Mouse (Mus musculus) cerebellum, postnatal 14 days (tissue): ENCODE results near the gene Ctxn2.
"Not testable (repeated sequence)": the region's sequence is repeated elsewhere in the genome, so short reads cannot be mapped to it uniquely, and the experiment has no call there.

Experiments used
- DNase-seq, 2 experiments: peaks; one replicate each; pipeline ENCODE4 v3.0.0; 2021; ENCODE audit warnings: mixed read lengths in 2 of 2

Gene Ctxn2

DNA sequence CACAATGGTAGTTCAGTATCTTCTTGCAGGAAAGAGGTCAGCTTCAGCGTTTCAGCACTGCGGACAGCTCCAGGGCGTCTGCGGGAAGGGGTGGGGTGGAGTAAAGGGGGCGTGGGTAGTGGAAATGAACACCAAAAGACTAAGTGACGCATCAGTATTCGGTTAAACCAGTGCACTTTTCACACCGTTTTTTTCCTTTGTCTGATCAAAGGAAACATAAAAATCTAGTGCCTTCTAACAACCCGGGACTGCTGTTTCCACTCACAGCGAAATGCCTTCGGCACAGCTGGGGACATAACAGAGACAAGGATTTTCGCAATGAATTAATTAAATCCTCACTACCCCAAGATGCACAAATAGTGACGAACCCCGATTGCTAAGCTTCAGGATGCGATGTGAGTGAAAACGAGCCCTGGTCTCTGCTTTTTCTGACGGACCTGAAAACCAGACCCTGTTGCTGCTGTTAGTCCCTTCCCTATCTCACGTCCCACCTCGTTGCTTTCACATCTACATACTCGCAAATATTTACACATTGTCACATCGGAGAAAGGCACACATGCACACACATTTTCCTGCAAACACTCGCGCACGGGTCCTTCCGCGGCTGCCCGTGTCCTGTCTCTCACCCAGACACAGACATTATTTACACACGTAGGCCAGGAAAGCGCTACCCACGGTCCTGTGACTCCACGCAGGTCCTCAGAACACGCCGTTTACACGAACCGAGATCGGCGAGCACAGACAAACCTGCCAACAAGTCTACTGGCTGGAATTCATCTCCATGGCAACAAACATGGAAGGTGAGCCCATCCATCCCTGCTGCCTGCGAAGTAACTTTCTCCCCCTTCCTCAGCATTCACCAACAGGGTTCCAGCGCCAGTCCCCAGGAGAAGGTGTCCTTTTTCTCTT lies at the start of gene Ctxn2:
Gene Ctxn2, plus strand, starts transcription at position 790 of the 909 bp plus-strand sequence.
- peak; percentile 33 to 46 for DNase-seq

- DNase-seq: no peak
Measured at GRCm38 (mm10) chr2:125088757-125089156, 47.7 kb upstream of the Ctxn2 start.

- DNase-seq: not testable (repeated sequence)
Measured at GRCm38 (mm10) chr2:125092123-125092522, 44.4 kb upstream of the Ctxn2 start.

DNA sequence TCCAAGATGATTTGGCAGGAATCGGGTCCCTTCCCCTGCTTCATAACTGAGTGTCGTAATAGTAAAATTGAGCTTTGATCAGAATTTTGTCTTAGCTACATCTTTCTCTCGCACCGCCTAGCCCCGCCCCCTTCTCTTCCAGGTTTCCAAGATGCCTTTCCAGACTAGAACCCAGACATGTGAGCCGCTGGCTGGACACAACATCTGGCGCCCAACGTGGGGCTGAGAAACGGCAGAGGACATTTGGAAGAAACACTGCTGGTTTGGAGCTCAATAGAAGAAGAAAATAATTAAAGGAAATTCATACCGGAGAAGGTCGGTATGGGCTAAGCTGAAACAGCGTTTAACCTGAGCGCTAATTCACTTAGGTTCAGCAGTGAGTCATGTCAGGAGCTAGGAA lies 32.0 kb upstream of the Ctxn2 start:
- not testable (repeated sequence) for DNase-seq

GRCm38 (mm10) chr2:125106536-125106935 lies 30.0 kb upstream of the Ctxn2 start:
- DNase-seq: not testable (repeated sequence)

GRCm38 (mm10) chr2:125119381-125120110 lies 16.9 kb upstream of the Ctxn2 start:
- DNase-seq: peak in 1 of 2 experiments; percentile 47

DNA sequence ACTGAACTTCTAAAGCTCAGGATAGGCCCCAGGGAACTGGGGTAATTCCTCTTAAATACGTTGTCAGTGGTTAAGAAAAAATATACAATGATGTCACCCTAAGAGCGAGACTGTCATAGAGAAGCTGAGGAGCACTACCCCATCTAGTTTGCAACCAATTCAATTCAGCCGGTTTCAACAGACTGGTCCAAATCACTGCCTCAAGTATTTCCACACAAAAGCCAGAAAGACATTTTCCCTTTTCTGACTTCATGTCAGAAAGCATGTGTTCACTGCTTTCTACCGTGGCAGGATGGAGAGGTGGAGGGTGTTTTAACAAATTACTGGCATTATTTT lies 14.2 kb upstream of the Ctxn2 start:
- no peak for DNase-seq

- peak; percentile 68 to 78 for DNase-seq
Measured at GRCm38 (mm10) chr2:125122624-125123476, 13.6 kb upstream of the Ctxn2 start.

GRCm38 (mm10) chr2:125123477-125123852 lies 13.0 kb upstream of the Ctxn2 start, which contains the start of gene Myef2:
Myef2 (minus strand) TSS chr2:125123661.
- peak; percentile 92 to 93 for DNase-seq

DNA sequence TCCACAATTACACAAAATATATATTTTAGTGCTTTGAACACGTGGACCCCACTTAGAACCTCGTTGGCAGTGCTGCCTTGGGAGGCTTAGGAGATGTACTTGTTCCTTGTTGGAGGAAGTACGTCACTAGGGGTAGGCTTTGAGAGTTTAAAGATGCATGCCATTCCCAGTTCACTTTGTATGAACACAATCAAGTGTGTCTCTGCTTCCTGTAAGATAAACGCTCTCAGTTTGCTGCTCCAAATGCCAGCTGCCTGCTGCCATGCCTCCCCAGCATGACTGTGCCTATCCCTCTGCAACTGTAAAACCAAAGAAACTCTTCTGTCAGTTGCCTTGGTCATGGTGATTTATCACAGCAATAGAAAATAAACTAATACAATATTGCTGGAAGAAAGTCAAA lies 10.7 kb upstream of the Ctxn2 start:
- no peak for DNase-seq

DNA sequence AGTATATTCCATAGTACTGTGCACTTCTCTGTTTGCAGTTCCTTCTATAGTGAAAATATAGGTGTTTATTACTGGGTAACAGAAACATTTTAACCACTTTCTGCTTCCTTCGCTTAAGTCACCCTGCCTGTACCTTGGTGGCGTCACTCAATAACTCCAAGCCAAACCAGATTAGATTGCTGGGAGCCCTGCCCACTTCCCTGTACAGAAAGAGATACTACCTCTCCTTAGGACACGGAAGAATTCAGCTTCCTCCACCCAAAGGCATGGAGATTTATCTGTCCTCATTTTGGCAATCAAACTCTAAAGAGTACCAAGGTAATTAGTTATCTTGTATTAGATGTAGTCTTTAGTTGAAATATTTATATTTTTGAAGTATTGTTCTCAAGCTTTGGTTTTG lies 9.7 kb upstream of the Ctxn2 start:
- DNase-seq: no peak

GRCm38 (mm10) chr2:125134113-125134512 lies 2.4 kb upstream of the Ctxn2 start:
- no peak for DNase-seq

DNA sequence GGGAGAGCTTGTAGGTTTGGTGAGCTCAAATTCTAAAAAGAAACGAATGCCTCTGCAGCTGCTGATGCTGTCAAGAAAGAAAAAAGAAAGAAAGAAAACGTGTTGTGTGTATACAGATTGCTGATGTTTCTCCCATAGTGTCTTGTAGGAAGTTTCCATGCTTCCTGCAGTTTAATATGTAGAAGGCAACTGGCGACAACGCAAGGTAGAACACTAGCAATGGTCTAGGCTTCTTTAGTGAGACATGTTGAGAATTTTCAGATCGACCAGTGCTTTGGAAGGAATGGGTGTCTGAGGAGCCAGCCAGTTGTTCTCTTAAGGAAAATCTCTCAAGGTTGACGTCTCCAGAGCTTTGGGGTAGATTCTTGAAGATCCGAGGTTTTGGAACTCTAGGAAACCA lies 354 bp downstream of the Ctxn2 start:
- DNase-seq: no peak

DNA sequence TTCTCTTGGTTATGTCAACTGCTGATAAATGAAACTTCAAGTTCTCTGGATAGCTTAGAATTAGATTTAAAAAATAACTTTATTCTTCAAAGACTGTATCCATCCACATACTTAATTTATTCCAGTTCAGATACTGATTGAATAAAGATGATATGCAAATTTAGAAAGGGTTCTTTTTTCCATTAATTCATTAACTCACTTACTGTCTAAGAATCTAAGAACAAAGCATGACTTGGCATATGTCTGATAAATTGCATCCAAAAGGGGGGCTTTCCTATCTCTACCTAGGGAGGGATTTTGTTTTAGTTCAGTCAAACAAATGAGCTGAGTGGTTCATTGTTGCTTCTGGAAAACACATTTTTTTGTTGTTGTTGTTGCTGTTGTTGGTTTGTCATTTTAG lies 5.8 kb downstream of the Ctxn2 start:
- DNase-seq: no peak

GRCm38 (mm10) chr2:125152388-125152787 lies 15.9 kb downstream of the Ctxn2 start, which contains the start of gene Slc12a1:
Slc12a1 (plus strand) TSS chr2:125152505.
- no peak for DNase-seq

DNA sequence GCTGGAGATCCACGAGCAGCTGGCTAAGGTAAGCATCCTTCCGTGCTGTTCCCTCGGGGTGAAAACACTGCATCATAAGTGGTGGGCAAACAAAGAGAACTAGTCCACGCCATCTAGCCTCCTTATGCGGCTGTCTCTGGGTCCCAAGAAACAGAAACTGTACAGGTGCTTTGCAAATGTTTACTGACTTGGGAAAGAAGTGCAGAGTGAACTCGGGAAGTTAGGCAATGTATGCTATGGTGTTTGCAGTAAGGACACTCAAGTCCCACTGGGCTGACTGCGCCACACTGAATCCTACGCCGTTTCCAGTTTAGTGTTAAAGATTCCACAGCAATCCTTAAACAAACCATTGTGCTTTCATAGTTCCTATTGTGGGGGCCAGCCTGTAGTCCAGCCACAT lies 17.8 kb downstream of the Ctxn2 start:
- no peak for DNase-seq

DNA sequence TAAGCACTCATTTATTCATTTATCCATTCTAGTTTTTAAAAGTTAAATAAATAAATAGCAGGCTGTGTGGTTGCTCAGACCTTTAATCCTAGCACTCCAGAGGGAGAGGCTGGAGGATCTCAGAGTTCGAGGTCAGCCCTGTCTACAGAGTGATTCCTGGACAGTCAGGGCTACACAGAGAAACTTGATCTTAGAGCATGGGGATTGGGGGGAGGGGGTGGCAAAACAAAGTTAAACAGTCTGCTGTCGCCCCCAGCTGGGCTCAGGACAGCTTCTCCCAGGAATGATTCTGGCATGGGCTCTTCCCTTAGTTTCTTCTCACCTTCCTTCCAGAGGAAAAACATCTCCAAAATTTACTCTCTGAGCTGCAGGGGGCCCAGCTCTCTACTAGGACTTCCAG lies 19.0 kb downstream of the Ctxn2 start:
- no peak for DNase-seq

GRCm38 (mm10) chr2:125162012-125162470 lies 25.5 kb downstream of the Ctxn2 start:
- no peak for DNase-seq

GRCm38 (mm10) chr2:125178225-125178798 lies 41.8 kb downstream of the Ctxn2 start:
- peak; percentile 59 to 62 for DNase-seq

DNA sequence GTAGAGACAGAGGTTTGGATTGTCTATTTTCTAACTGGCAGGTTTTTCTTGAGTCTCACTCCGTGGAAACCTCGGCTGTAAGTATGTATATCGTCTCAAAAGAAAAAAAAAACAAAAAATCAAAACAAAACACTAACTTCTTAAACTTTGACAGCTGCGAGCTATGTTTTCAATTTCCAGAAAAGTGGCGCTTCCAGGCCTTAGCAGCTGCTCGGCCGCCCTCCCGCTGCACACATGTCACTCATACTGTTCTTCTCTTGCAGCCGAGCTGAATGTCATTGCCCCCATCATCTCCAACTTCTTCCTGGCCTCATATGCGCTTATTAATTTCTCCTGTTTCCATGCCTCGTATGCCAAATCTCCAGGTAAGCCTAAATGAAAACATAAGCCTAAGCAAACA lies 51.4 kb downstream of the Ctxn2 start:
- peak in 1 of 2 experiments; percentile 9 for DNase-seq

DNA sequence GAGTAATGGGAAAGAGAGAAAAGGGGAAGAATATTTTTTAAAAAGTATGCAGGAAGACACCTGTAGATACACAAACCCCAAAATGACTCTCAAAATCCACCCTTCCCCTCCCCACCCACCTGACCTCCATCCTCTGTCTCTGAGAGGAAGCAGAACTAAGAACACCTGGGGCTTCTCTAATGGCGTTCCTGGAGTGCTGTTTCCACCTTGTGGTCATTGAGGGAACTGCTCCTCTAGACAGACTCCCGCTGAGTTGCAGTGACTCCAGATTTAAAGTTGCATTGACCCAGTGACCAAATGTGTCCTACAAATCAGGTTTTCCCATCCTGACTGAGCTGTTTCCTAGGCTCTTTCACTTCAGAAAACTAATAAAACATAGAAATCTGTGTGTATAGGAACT lies 52.7 kb downstream of the Ctxn2 start:
- peak; percentile 80 to 85 for DNase-seq

- DNase-seq: no peak
Measured at GRCm38 (mm10) chr2:125192905-125193304, 56.4 kb downstream of the Ctxn2 start.
